Mouse (Mus musculus) heart, postnatal 0 days (tissue): ENCODE data around the gene Rpl28. TPM values are rescaled to one million over a fixed set of nuclear protein-coding genes. Genes with fewer than 3 reads are reported as not detected.
"Not testable (repeated sequence)": the region's sequence is repeated elsewhere in the genome, so short reads cannot be mapped to it uniquely, and the experiment has no call there.

Experiments used
- ATAC-seq: fragments of 200-750 bp; cut with Nextera tagmentation; 2 replicates; pipeline ENCODE4 v1.8.0; 2017; ENCODE audit warnings: low read depth, moderate number of reproducible peaks, moderate library complexity; ENCODE audit not compliant: insufficient read depth
- DNase-seq: peaks from one replicate; pipeline ENCODE4 v3.0.0-alpha.2; 2016; ENCODE audit warnings: low spot score
- H3K27ac ChIP-seq: fragments of 300-500 bp; sonication (generic); 2 replicates; pipeline ENCODE4 v1.5.1; 2014; ENCODE audit warnings: low read depth, mild to moderate bottlenecking
- H3K27me3 ChIP-seq: fragments of 300-500 bp; sonication (generic); 2 replicates; pipeline ENCODE4 v1.6.1; 2014; ENCODE audit warnings: low read length, mixed read lengths; ENCODE audit not compliant: control insufficient read depth, insufficient read depth
- H3K36me3 ChIP-seq: fragments of 300-500 bp; sonication (generic); replicated peaks from 2 replicates; pipeline ENCODE4 v1.6.1; 2014; ENCODE audit warnings: low read length, mixed read lengths; ENCODE audit not compliant: control insufficient read depth, insufficient read depth
- H3K4me1 ChIP-seq: fragments of 300-500 bp; sonication (generic); 2 replicates; pipeline ENCODE4 v1.6.1; 2014; ENCODE audit warnings: antibody characterized with exemption; ENCODE audit not compliant: control insufficient read depth, insufficient read depth
- H3K4me2 ChIP-seq: fragments of 300-500 bp; sonication (generic); 2 replicates; pipeline ENCODE4 v1.6.1; 2014; ENCODE audit warnings: low read depth, mild to moderate bottlenecking, low read length, moderate library complexity
- H3K4me3 ChIP-seq: fragments of 300-500 bp; sonication (generic); 2 replicates; pipeline ENCODE4 v1.5.1; 2014; ENCODE audit warnings: low read depth, low read length
- H3K9ac ChIP-seq: fragments of 300-500 bp; sonication (generic); replicated peaks from 2 replicates; pipeline ENCODE4 v1.6.1; 2014; ENCODE audit warnings: low read depth, low read length, mixed read lengths
- H3K9me3 ChIP-seq: fragments of 300-500 bp; sonication (generic); replicated peaks from 2 replicates; pipeline ENCODE4 v1.6.1; 2016; ENCODE audit warnings: low read length; ENCODE audit not compliant: control insufficient read depth
- CTCF ChIP-seq: IDR thresholded peaks from 2 replicates; pipeline ENCODE4 v1.5.1; 2016; ENCODE audit warnings: antibody characterized with exemption, control low read depth, low read depth
- EP300 ChIP-seq: IDR thresholded peaks from 2 replicates; pipeline ENCODE4 v1.6.1; 2016; ENCODE audit warnings: antibody characterized with exemption, low read depth
- WGBS: fragments of 180-500 bp; shearing (Covaris S2); extraction: QIAGEN DNeasy Blood & Tissue Kit; methylation state at CpG from one replicate; pipeline ENCODE4 v1.1.7; 2014; 5-methylcytosine and 5-hydroxymethylcytosine counted together
- polyA plus RNA-seq: library from polyadenylated mRNA; unstranded; fragments of >200 nt; fragmentation: Nextera tagmentation; extraction: Ambion mirVana; gene quantifications from 2 replicates; pipeline ENCODE4 v1.2.1, GENCODE M21; 2015
- total RNA-seq: library from RNA; depleted of rRNA; stranded (reverse); fragments of >200 nt; gene quantifications from 2 replicates; pipeline ENCODE4 v1.2.3, GENCODE M21; 2014; ENCODE audit warnings: low replicate concordance

Gene Rpl28
- total and polyA plus RNA-seq, 2 experiments from 2014 or later = 141 to 269 TPM

- Histone ChIP-seq H3K36me3 (peaks cover 19% of the 10 kb centered on the region), H3K4me2 (peak overlapping the region; percentile 67), H3K4me1 (peaks cover 18% of the 10 kb centered on the region), H3K9me3 (no peaks in the 10 kb centered on the region), H3K9ac (peak overlapping the region; percentile 43; the same call in 1 of the 2 replicates), H3K27me3 (no peaks in the 10 kb centered on the region), H3K27ac (peak overlapping the region; percentile 94), H3K4me3 (peak overlapping the region; percentile 97)
- no peak for ATAC-seq
- WGBS = 24% methylated on average over 8 of the region's 8 CpGs
- DNase-seq = no peak
- no peak for TF ChIP-seq CTCF
- no peak for TF ChIP-seq EP300
These were observed 20.6 kb downstream of the Rpl28 start for GRCm38 (mm10) chr7:4813105-4813791.

DNA sequence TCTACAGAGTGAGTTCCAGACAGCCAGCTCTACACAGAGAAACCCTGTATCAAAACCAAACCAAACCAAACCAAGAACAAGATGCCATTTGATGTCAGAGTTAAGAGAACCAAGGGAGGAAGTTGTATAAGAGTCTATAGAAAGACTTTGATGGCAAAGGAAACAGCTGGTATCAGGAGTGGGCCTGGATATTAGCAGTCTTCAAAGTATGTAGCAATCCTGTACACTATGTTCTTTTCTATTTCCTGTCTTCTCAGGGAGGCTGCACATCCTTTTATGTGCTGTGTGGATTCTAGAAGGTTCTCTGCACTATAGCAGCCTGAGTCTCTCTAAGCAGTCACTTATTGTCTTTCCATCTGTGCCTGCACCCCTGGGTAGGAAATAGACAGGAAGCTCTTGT, 23.9 kb downstream of the Rpl28 start:
- Histone ChIP-seq H3K4me3 (no peak overlapping the region), H3K4me2 (no peak overlapping the region), H3K9ac (no peak overlapping the region), H3K36me3 (no peaks in the 10 kb centered on the region), H3K27ac (peak overlapping the region; percentile 55), H3K27me3 (no peaks in the 10 kb centered on the region), H3K9me3 (no peaks in the 10 kb centered on the region), H3K4me1 (0 out of 2 replicates have a peak, but pooled peaks cover 6% of the 10 kb centered on the region)
- no peak for ATAC-seq
- peak; percentile 74; the same call in 1 of the 2 replicates for TF ChIP-seq EP300
- no peak for TF ChIP-seq CTCF
- peak; percentile 51 for DNase-seq

GRCm38 (mm10) chr7:4820925-4821324, 28.3 kb downstream of the Rpl28 start:
- 83% methylated on average over 7 of the region's 7 CpGs for WGBS
- H3K9ac ChIP-seq, H3K27ac ChIP-seq, ATAC-seq, H3K4me2 ChIP-seq, H3K27me3 ChIP-seq, H3K4me3 ChIP-seq, H3K4me1 ChIP-seq, DNase-seq, H3K36me3 ChIP-seq, H3K9me3 ChIP-seq: not testable (repeated sequence)

GRCm38 (mm10) chr7:4821690-4822089, 29.0 kb downstream of the Rpl28 start:
- H3K27ac ChIP-seq = no peak overlapping the region
- ATAC-seq = no peak

GRCm38 (mm10) chr7:4822162-4822907, 29.7 kb downstream of the Rpl28 start:
- Histone ChIP-seq H3K27me3 (no peaks in the 10 kb centered on the region), H3K4me2 (no peak overlapping the region), H3K9ac (no peak overlapping the region), H3K4me3 (no peak overlapping the region), H3K27ac (no peak overlapping the region), H3K9me3 (no peaks in the 10 kb centered on the region), H3K4me1 (no peaks in the 10 kb centered on the region), H3K36me3 (no peaks in the 10 kb centered on the region)
- DNase-seq (no peak), ATAC-seq (no peak)
- TF ChIP-seq EP300 (no peak), CTCF (no peak)
- WGBS = 55% methylated on average over 6 of the region's 6 CpGs

More at GRCm38 (mm10) chr7:4821690-4822089, 29.0 kb downstream of the Rpl28 start:
- no peaks in the 10 kb centered on the region for H3K4me1 ChIP-seq
- no peak overlapping the region for H3K4me3 ChIP-seq
- no peaks in the 10 kb centered on the region for H3K9me3 ChIP-seq
- H3K27me3 ChIP-seq = no peaks in the 10 kb centered on the region
- WGBS = 78% methylated on average over 4 of the region's 4 CpGs
- no peaks in the 10 kb centered on the region for H3K36me3 ChIP-seq
- no peak overlapping the region for H3K9ac ChIP-seq
- H3K4me2 ChIP-seq = no peak overlapping the region
- no peak for TF ChIP-seq CTCF
- no peak for TF ChIP-seq EP300
- no peak for DNase-seq
